Mouse (Mus musculus) adrenal gland, postnatal 14 days (tissue): ENCODE results near the gene Agpat4. TPM values are rescaled to one million over a fixed set of nuclear protein-coding genes. Genes with fewer than 3 reads are reported as not detected.
"Not testable (repeated sequence)": the region's sequence is repeated elsewhere in the genome, so short reads cannot be mapped to it uniquely, and the experiment has no call there.

Source experiments
- DNase-seq: peaks from one replicate; pipeline ENCODE4 v3.0.0; 2021; ENCODE audit warnings: mixed read lengths
- total RNA-seq: library from RNA; stranded (reverse); gene quantifications from 2 replicates; pipeline ENCODE4 v1.2.3, GENCODE M21; 2021

Gene Agpat4
- total RNA-seq, 1 experiment from 2014 or later: 18.7 TPM

- no peak for DNase-seq
Observed at GRCm38 (mm10) chr17:12195137-12195536, 76.6 kb downstream of the Agpat4 start.

- peak; percentile 39 for DNase-seq
Observed at GRCm38 (mm10) chr17:12195604-12196003, 77.1 kb downstream of the Agpat4 start.

GRCm38 (mm10) chr17:12199933-12200332 lies 81.4 kb downstream of the Agpat4 start:
- no peak for DNase-seq

- DNase-seq: no peak
Observed at GRCm38 (mm10) chr17:12201086-12201485, 82.6 kb downstream of the Agpat4 start.

- no peak for DNase-seq
Observed at GRCm38 (mm10) chr17:12203414-12203897, 85.0 kb downstream of the Agpat4 start.

- DNase-seq: no peak
Observed at GRCm38 (mm10) chr17:12204246-12204645, 85.7 kb downstream of the Agpat4 start.

GRCm38 (mm10) chr17:12204689-12205014 lies 86.1 kb downstream of the Agpat4 start:
- DNase-seq: no peak

- DNase-seq: no peak
Observed at GRCm38 (mm10) chr17:12205015-12205693, 86.7 kb downstream of the Agpat4 start.

GRCm38 (mm10) chr17:12205694-12206075 lies 87.2 kb downstream of the Agpat4 start:
- DNase-seq: no peak

GRCm38 (mm10) chr17:12206248-12206647 lies 87.7 kb downstream of the Agpat4 start:
- no peak for DNase-seq

- no peak for DNase-seq
Observed at GRCm38 (mm10) chr17:12207022-12207548, 88.6 kb downstream of the Agpat4 start.

GRCm38 (mm10) chr17:12209481-12209880 lies 91.0 kb downstream of the Agpat4 start:
- DNase-seq: no peak

GRCm38 (mm10) chr17:12210544-12211132 lies 92.1 kb downstream of the Agpat4 start:
- DNase-seq: peak; percentile 91

GRCm38 (mm10) chr17:12211890-12212289 lies 93.4 kb downstream of the Agpat4 start:
- DNase-seq: no peak

- DNase-seq: no peak
Observed at GRCm38 (mm10) chr17:12212341-12212740, 93.8 kb downstream of the Agpat4 start.

- DNase-seq: no peak
Observed at GRCm38 (mm10) chr17:12213430-12213829, 94.9 kb downstream of the Agpat4 start.

- peak; percentile 47 for DNase-seq
Observed at GRCm38 (mm10) chr17:12216224-12216623, 97.7 kb downstream of the Agpat4 start.

GRCm38 (mm10) chr17:12221926-12222325 lies 103.4 kb downstream of the Agpat4 start:
- peak; percentile 78 for DNase-seq

GRCm38 (mm10) chr17:12223682-12224081 lies 105.2 kb downstream of the Agpat4 start:
- DNase-seq: no peak

GRCm38 (mm10) chr17:12224145-12224544 lies 105.6 kb downstream of the Agpat4 start:
- no peak for DNase-seq

- not testable (repeated sequence) for DNase-seq
Observed at GRCm38 (mm10) chr17:12224551-12224950, 106.0 kb downstream of the Agpat4 start.

GRCm38 (mm10) chr17:12225227-12225626 lies 106.7 kb downstream of the Agpat4 start:
- DNase-seq: no peak

- peak; percentile 61 for DNase-seq
Observed at GRCm38 (mm10) chr17:12226551-12226950, 108.0 kb downstream of the Agpat4 start.

- no peak for DNase-seq
Observed at GRCm38 (mm10) chr17:12228001-12228400, 109.5 kb downstream of the Agpat4 start.
